Mouse (Mus musculus): ENCODE results near the gene Cd276. TPM values are rescaled to one million over a fixed set of nuclear protein-coding genes. Genes with fewer than 3 reads are reported as not detected.

Cd276 gene
- polyA plus RNA-seq (2012; ENCODE audit: low replicate concordance) = 0.25 and 2.9 TPM in 2 replicates

GRCm38 (mm10) chr9:58554908-58555684 lies at the start of gene Cd276:
TSS of gene Cd276 (minus strand) at chr9:58555437.

GRCm38 (mm10) chr9:58581958-58582540 lies 26.8 kb upstream of the Cd276 start, which contains the start of gene Nptn:
TSS of gene Nptn (plus strand) at chr9:58582240.

GRCm38 (mm10) chr9:58487851-58488801 lies 67.1 kb downstream of the Cd276 start, which contains the start of gene Insyn1:
TSS of gene Insyn1 (plus strand) at chr9:58488603.

Other genes starting within 250 kb of the Cd276 start
- gene Loxl1, start 242.3 kb downstream of the Cd276 start, polyA plus RNA-seq (2012; ENCODE audit: low replicate concordance) = 0.21 and 0.51 TPM in 2 replicates
- not detected in 2 replicates for gene Tbc1d21, start 185.0 kb downstream of the Cd276 start, polyA plus RNA-seq (2012; ENCODE audit: low replicate concordance)
- gene Insyn1, start 66.8 kb downstream of the Cd276 start, polyA plus RNA-seq (2012; ENCODE audit: low replicate concordance) = 0.64 and 2.0 TPM in 2 replicates
- 284 and 337 TPM in 2 replicates for gene Nptn, start 26.8 kb upstream of the Cd276 start, polyA plus RNA-seq (2012; ENCODE audit: low replicate concordance)
- 0.33 and 0.66 TPM in 2 replicates for gene Rec114, start 188.5 kb upstream of the Cd276 start, polyA plus RNA-seq (2012; ENCODE audit: low replicate concordance)